12 mouse cellular contexts compared by ENCODE assay signal in genomic region chr14:121192394-121192793, GRCm38 (mm10).
DNase-seq lines count a peak whose midpoint lies in the region; ATAC-seq lines count a peak whose summit lies in the region.
"Had no signal": no experiment of that assay in that cellular context is flagged by ENCODE, and none has a peak within 500 bp of the region (broad histone marks: within the 10 kb centered on the region; RNA-seq: fewer than 3 reads in every experiment).

No protein-coding gene starts in this region.

- no peaks in the 10 kb centered on the region for H3K36me3 ChIP-seq in hindbrain, embryonic 15.5 days
- peaks cover 25% of the 10 kb centered on the region for H3K36me3 ChIP-seq in hindbrain, embryonic 10.5 days
- no peaks in the 10 kb centered on the region for H3K36me3 ChIP-seq in neural tube, embryonic 13.5 days
- no peaks in the 10 kb centered on the region for H3K36me3 ChIP-seq in midbrain, embryonic 14.5 days (ENCODE audit: control insufficient read depth, insufficient read depth, low read length)
- H3K36me3 ChIP-seq in liver, embryonic 12.5 days = no peaks in the 10 kb centered on the region; the same call in 1 of the 2 replicates

- H3K4me2 ChIP-seq in hindbrain, embryonic 15.5 days = no peak overlapping the region
- H3K4me2 ChIP-seq in neural tube, embryonic 13.5 days = no peak overlapping the region
- H3K4me2 ChIP-seq in midbrain, embryonic 14.5 days (ENCODE audit: low read length) = no peak overlapping the region
- no peak overlapping the region for H3K4me2 ChIP-seq in liver, embryonic 12.5 days
- H3K4me2 ChIP-seq: heart, embryonic 13.5 days had no signal

- no peak for DNase-seq in hindbrain, embryonic 10.5 days (ENCODE audit: low spot score)
- DNase-seq in neural tube, embryonic 10.5 days (ENCODE audit: extremely low spot score, low spot score) = no peak
- no peak for DNase-seq in midbrain, embryonic 14.5 days
- no peak for DNase-seq in ovary, postnatal 36 days (ENCODE audit: low spot score)
- no peak for DNase-seq in left cerebral cortex, postnatal 10 days (ENCODE audit: extremely low spot score in 1 of 2, low spot score in 2 of 2)
- DNase-seq: adrenal gland, postnatal 14 days had no signal

- intact Hi-C loops in left cerebral cortex, postnatal 10 days (cut with DNase I) = loop anchor here (5.0 kb wide), 1 partner anchor 80 kb away; no protein-coding TSS in a partner anchor

- no peak overlapping the region for H3K9ac ChIP-seq in hindbrain, embryonic 15.5 days
- no peak overlapping the region for H3K9ac ChIP-seq in neural tube, embryonic 13.5 days
- H3K9ac ChIP-seq in midbrain, embryonic 14.5 days (replicated peaks; ENCODE audit: low read length) = no peak overlapping the region
- H3K9ac ChIP-seq in liver, embryonic 12.5 days = no peak overlapping the region
- H3K9ac ChIP-seq: heart, embryonic 13.5 days had no signal

- WGBS in hindbrain, embryonic 15.5 days = 68% methylated on average over 5 of the region's 5 CpGs
- 79% methylated on average over 5 of the region's 5 CpGs for WGBS in hindbrain, embryonic 10.5 days
- 79% methylated on average over 5 of the region's 5 CpGs for WGBS in neural tube, embryonic 13.5 days
- 72% methylated on average over 5 of the region's 5 CpGs for WGBS in midbrain, embryonic 14.5 days
- 56% methylated on average over 5 of the region's 5 CpGs for WGBS in liver, embryonic 12.5 days (ENCODE audit: insufficient replicate concordance)

- H3K27me3 ChIP-seq in hindbrain, embryonic 15.5 days = no peaks in the 10 kb centered on the region
- H3K27me3 ChIP-seq in hindbrain, embryonic 10.5 days (ENCODE audit: insufficient read depth, poor library complexity, severe bottlenecking) = no peaks in the 10 kb centered on the region
- H3K27me3 ChIP-seq in neural tube, embryonic 13.5 days = no peaks in the 10 kb centered on the region
- no peaks in the 10 kb centered on the region for H3K27me3 ChIP-seq in midbrain, embryonic 14.5 days (ENCODE audit: control insufficient read depth, insufficient read depth, low read length)
- no peaks in the 10 kb centered on the region for H3K27me3 ChIP-seq in liver, embryonic 12.5 days (replicated peaks)
- H3K27me3 ChIP-seq: heart, embryonic 13.5 days; Patski had no signal

- H3K27ac ChIP-seq in hindbrain, embryonic 15.5 days (replicated peaks) = peak overlapping the region; percentile 27; the same call in 1 of the 2 replicates
- H3K27ac ChIP-seq in hindbrain, embryonic 10.5 days = no peak overlapping the region
- peak overlapping the region; percentile 42; the same call in 1 of the 2 replicates for H3K27ac ChIP-seq in neural tube, embryonic 13.5 days (replicated peaks)
- peak overlapping the region; percentile 61 for H3K27ac ChIP-seq in midbrain, embryonic 14.5 days (replicated peaks; ENCODE audit: low read depth, low read length)
- H3K27ac ChIP-seq in liver, embryonic 12.5 days = no peak overlapping the region
- H3K27ac ChIP-seq: macrophage had no signal

- ATAC-seq in hindbrain, embryonic 15.5 days (ENCODE audit: low FRiP score, low read depth) = no peak
- no peak for ATAC-seq in neural tube, embryonic 13.5 days (ENCODE audit: low read depth)
- no peak for ATAC-seq in midbrain, embryonic 14.5 days (ENCODE audit: low FRiP score, low TSS enrichment)
- no peak for ATAC-seq in liver, embryonic 12.5 days
- ATAC-seq: Patski had no signal

- 0 out of 2 replicates have a peak, but pooled peaks cover 6% of the 10 kb centered on the region for H3K4me1 ChIP-seq in hindbrain, embryonic 15.5 days (replicated peaks)
- peaks cover 11% of the 10 kb centered on the region for H3K4me1 ChIP-seq in hindbrain, embryonic 10.5 days (replicated peaks)
- H3K4me1 ChIP-seq in neural tube, embryonic 13.5 days (replicated peaks) = peaks cover 13% of the 10 kb centered on the region
- 0 out of 2 replicates have a peak, but pooled peaks cover 3% of the 10 kb centered on the region for H3K4me1 ChIP-seq in midbrain, embryonic 14.5 days (ENCODE audit: control insufficient read depth, insufficient read depth, low read length)
- H3K4me1 ChIP-seq in liver, embryonic 12.5 days = 0 out of 2 replicates have a peak, but pooled peaks cover 4% of the 10 kb centered on the region

- 0 out of 2 replicates have a peak, but pooled peaks cover 3% of the 10 kb centered on the region for H3K9me3 ChIP-seq in hindbrain, embryonic 15.5 days
- H3K9me3 ChIP-seq in hindbrain, embryonic 10.5 days = 0 out of 2 replicates have a peak, but pooled peaks cover 13% of the 10 kb centered on the region
- peaks cover 14% of the 10 kb centered on the region for H3K9me3 ChIP-seq in neural tube, embryonic 13.5 days
- H3K9me3 ChIP-seq in midbrain, embryonic 14.5 days (ENCODE audit: control insufficient read depth, low read length) = 0 out of 2 replicates have a peak, but pooled peaks cover 4% of the 10 kb centered on the region
- no peaks in the 10 kb centered on the region for H3K9me3 ChIP-seq in liver, embryonic 12.5 days (replicated peaks)

- H3K4me3 ChIP-seq in hindbrain, embryonic 15.5 days = no peak overlapping the region
- H3K4me3 ChIP-seq in hindbrain, embryonic 10.5 days = no peak overlapping the region
- no peak overlapping the region for H3K4me3 ChIP-seq in neural tube, embryonic 13.5 days
- no peak overlapping the region for H3K4me3 ChIP-seq in midbrain, embryonic 14.5 days (replicated peaks; ENCODE audit: low read depth, low read length)
- H3K4me3 ChIP-seq in liver, embryonic 12.5 days = no peak overlapping the region
- H3K4me3 ChIP-seq: heart, embryonic 13.5 days had no signal

Comparison
In these comparisons a context has a peak if more than half of its experiments do, and no peak if none do; other contexts are left out.
1. H3K27ac ChIP-seq: peak in hindbrain, embryonic 15.5 days (single experiment), neural tube, embryonic 13.5 days (single experiment) and midbrain, embryonic 14.5 days (single experiment); none in hindbrain, embryonic 10.5 days (single experiment) and liver, embryonic 12.5 days (single experiment).